Mouse (Mus musculus) regulatory T cell (primary cell): ENCODE results near the gene Fbxw18.
"Not testable (repeated sequence)": the region's sequence is repeated elsewhere in the genome, so short reads cannot be mapped to it uniquely, and the experiment has no call there.

Experiments
- in situ Hi-C: fragments of 300-600 bp; cut with MboI, MseI; formaldehyde crosslinking; loops from one replicate; pipeline ENCODE4 v1.15.1; 2025; ENCODE audit warnings: high pct_unique_total_duplicates

Fbxw18 gene

DNA sequence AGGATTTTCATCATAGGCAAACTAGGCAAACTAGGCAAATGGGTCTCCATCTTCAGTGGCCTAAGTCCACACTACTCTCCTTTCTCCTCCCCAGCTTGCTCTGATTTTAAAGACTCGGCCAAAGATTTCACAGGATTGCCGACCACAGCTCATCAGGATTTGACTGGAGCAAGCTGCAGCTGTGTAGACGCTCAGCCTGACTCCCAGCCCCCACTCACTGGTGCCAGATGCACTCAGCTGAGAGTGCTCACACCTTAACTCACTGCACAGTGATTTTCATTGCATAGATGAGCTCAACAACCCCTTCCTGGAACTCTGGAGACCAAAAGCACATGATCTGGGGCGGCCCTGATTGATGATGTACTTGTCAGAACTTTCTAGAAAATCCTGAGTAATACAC is at the start of gene Fbxw18:
Fbxw18 (minus strand) TSS at position 101 of the 400 bp plus-strand sequence.
- in situ Hi-C loops, result not testable (repeated sequence)

DNA sequence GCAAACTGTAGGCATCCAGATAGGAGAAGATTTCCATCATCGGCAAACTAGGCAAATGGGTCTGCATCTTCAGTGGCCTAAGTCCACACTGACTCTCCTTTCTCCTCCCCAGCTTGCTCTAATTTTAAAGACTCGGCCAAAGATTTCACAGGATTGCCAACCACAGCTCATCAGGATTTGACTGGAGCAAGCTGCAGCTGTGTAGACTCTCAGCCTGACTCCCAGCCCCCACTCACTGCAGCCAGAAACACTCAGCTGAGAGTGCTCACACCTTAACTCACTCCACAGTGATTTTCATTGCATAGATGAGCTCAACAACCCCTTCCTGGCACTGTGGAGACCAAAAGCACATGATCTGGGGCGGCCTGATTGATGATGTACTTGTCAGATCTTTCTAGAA is 43.5 kb upstream of the Fbxw18 start, which contains the start of gene Fbxw26:
Fbxw26 (minus strand) TSS at position 101 of the 400 bp plus-strand sequence.
- in situ Hi-C loops, result not testable (repeated sequence)

DNA sequence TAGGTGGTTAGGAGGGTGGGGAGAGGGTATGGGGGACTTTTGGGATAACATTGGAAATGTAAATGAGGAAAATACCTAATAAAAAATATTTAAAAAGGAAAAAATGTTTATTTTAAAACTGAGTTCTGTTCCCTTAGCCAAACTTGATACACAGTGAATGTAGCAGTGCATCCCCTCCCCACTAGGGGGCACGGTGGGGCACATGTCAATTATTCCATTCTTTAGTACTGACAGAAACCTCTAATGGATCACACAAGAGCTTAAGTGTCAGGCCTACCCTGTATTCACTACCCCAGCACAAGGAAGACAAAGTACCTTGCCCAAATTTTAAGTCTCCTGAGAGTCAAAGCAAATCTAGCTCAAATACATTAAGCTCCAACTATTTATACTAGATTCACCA is 17.2 kb downstream of the Fbxw18 start:
- in situ Hi-C loops, result no loop called here

DNA sequence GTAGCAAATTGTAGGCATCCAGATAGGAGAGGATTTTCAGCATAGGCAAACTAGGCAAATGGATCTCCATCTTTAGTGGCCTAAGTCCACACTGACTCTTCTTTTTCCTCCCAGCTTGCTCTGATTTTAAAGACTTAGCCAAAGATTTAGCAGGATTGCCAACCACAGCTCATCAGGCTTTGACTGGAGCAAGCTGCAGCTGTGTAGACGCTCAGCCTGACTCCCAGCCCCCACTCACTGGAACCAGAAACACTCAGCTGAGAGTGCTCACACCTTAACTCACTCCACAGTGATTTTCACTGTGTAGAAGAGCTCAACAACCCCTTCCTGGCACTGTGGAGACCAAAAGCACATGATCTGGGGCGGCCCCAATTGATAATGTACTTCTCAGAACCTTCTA is 37.9 kb downstream of the Fbxw18 start, which contains the start of gene Fbxw25:
Fbxw25 (minus strand) TSS at position 101 of the 400 bp plus-strand sequence.
- in situ Hi-C loops, result not testable (repeated sequence)
